In genomic region chr16:43625956-43626355, GRCm38 (mm10) we compare ENCODE assay signal across 23 mouse cellular contexts. TPM values are rescaled to one million over a fixed set of nuclear protein-coding genes. Genes with fewer than 3 reads are reported as not detected.
DNase-seq lines count a peak whose midpoint lies in the region; ATAC-seq and TF ChIP-seq lines count a peak whose summit lies in the region.
"Had no signal": no experiment of that assay in that cellular context is flagged by ENCODE, and none has a peak within 500 bp of the region (broad histone marks: within the 10 kb centered on the region; RNA-seq: fewer than 3 reads in every experiment).

No protein-coding gene starts in this region.

- no peak overlapping the region for H3K4me3 ChIP-seq in forebrain, embryonic 10.5 days
- no peak overlapping the region for H3K4me3 ChIP-seq in forebrain, embryonic 16.5 days (replicated peaks; ENCODE audit: low read length)
- H3K4me3 ChIP-seq in heart, postnatal 0 days (ENCODE audit: low read depth, low read length) = no peak overlapping the region
- H3K4me3 ChIP-seq: forebrain, embryonic 15.5 days; hindbrain, embryonic 10.5 days; kidney, embryonic 15.5 days; midbrain, embryonic 15.5 days had no signal

- TF ChIP-seq EP300 in heart, postnatal 0 days (IDR thresholded peaks at IDR 0.05; ENCODE audit: low read depth) = no peak

- peaks cover 46% of the 10 kb centered on the region for H3K4me1 ChIP-seq in forebrain, embryonic 10.5 days
- peaks cover 16% of the 10 kb centered on the region for H3K4me1 ChIP-seq in forebrain, embryonic 16.5 days (replicated peaks; ENCODE audit: control insufficient read depth, insufficient read depth, low read length)
- peaks cover 5% of the 10 kb centered on the region for H3K4me1 ChIP-seq in heart, postnatal 0 days (ENCODE audit: control insufficient read depth, insufficient read depth)
- H3K4me1 ChIP-seq: kidney, embryonic 15.5 days had no signal

- H3K36me3 ChIP-seq in forebrain, embryonic 10.5 days (replicated peaks) = no peaks in the 10 kb centered on the region; the same call in 1 of the 2 replicates
- peaks cover 3% of the 10 kb centered on the region; the same call in 1 of the 2 replicates for H3K36me3 ChIP-seq in forebrain, embryonic 16.5 days (ENCODE audit: control insufficient read depth, insufficient read depth)
- H3K36me3 ChIP-seq in heart, postnatal 0 days (replicated peaks; ENCODE audit: control insufficient read depth, insufficient read depth, low read length) = peaks cover 17% of the 10 kb centered on the region

- no peak overlapping the region for H3K4me2 ChIP-seq in forebrain, embryonic 16.5 days (ENCODE audit: low read length)
- H3K4me2 ChIP-seq in heart, postnatal 0 days (ENCODE audit: low read depth, low read length) = no peak overlapping the region
- H3K4me2 ChIP-seq: forebrain, embryonic 15.5 days; kidney, embryonic 15.5 days; midbrain, embryonic 15.5 days had no signal

- H3K9ac ChIP-seq in forebrain, embryonic 16.5 days (replicated peaks; ENCODE audit: low read depth, low read length) = no peak overlapping the region
- no peak overlapping the region for H3K9ac ChIP-seq in heart, postnatal 0 days (replicated peaks; ENCODE audit: low read depth, low read length)
- H3K9ac ChIP-seq: forebrain, embryonic 15.5 days; kidney, embryonic 15.5 days; midbrain, embryonic 15.5 days had no signal

- no peak for DNase-seq in forebrain, embryonic 10.5 days (ENCODE audit: extremely low spot score, low spot score)
- DNase-seq in heart, postnatal 0 days (ENCODE audit: low spot score) = no peak
- no peak for DNase-seq in heart, postnatal 14 days
- DNase-seq in brain, adult 2 months (ENCODE audit: low read depth, low spot score) = peak; percentile 84
- DNase-seq in left cerebral cortex, postnatal 14 days (ENCODE audit: low spot score in 2 of 2) = peak; percentile 44 to 81
- DNase-seq in kidney, adult 9 months = no peak
- DNase-seq in spleen, postnatal 4 days (ENCODE audit: low spot score in 2 of 2) = no peak
- DNase-seq: adrenal gland, postnatal 36 days; cerebellum, postnatal 10 days; embryo, embryonic 11 days; liver; lung, adult 2 months had no signal

- H3K27ac ChIP-seq in forebrain, embryonic 10.5 days = peak overlapping the region; percentile 58
- no peak overlapping the region for H3K27ac ChIP-seq in forebrain, embryonic 16.5 days (ENCODE audit: low read length)
- H3K27ac ChIP-seq in heart, postnatal 0 days (ENCODE audit: low read depth) = 0 out of 2 replicates have a peak overlapping the region, but pooled peaks have one; percentile 25
- H3K27ac ChIP-seq: hindbrain, embryonic 10.5 days; kidney, embryonic 15.5 days; macrophage had no signal

- no peaks in the 10 kb centered on the region for H3K9me3 ChIP-seq in forebrain, embryonic 10.5 days
- no peaks in the 10 kb centered on the region for H3K9me3 ChIP-seq in forebrain, embryonic 16.5 days (ENCODE audit: control insufficient read depth, low read length)
- no peaks in the 10 kb centered on the region for H3K9me3 ChIP-seq in heart, postnatal 0 days (replicated peaks; ENCODE audit: control insufficient read depth, low read length)
- H3K9me3 ChIP-seq: forebrain, embryonic 15.5 days; hindbrain, embryonic 10.5 days; kidney, embryonic 15.5 days; midbrain, embryonic 15.5 days had no signal

- WGBS in forebrain, embryonic 10.5 days = 91% methylated on average over 5 of the region's 5 CpGs
- whole genome bisulfite sequencing in forebrain, embryonic 16.5 days = 94% methylated on average over 5 of the region's 5 CpGs
- 87% methylated on average over 5 of the region's 5 CpGs for WGBS in heart, postnatal 0 days

- TF ChIP-seq CTCF in heart, postnatal 0 days (IDR thresholded peaks at IDR 0.05; ENCODE audit: low read depth) = no peak

- ATAC-seq in forebrain, embryonic 16.5 days = no peak
- no peak for ATAC-seq in heart, postnatal 0 days (ENCODE audit: insufficient read depth, low read depth)
- ATAC-seq: forebrain, embryonic 15.5 days; inflammation-experienced regulatory T-cells, adult 6 months; midbrain, embryonic 15.5 days had no signal

- no peaks in the 10 kb centered on the region for H3K27me3 ChIP-seq in forebrain, embryonic 10.5 days (ENCODE audit: poor library complexity, severe bottlenecking)
- no peaks in the 10 kb centered on the region for H3K27me3 ChIP-seq in forebrain, embryonic 16.5 days (replicated peaks; ENCODE audit: control insufficient read depth, insufficient read depth, low read length)
- H3K27me3 ChIP-seq in heart, postnatal 0 days (ENCODE audit: control insufficient read depth, insufficient read depth, low read length) = no peaks in the 10 kb centered on the region
- H3K27me3 ChIP-seq: CH12.LX; forebrain, embryonic 15.5 days; kidney, embryonic 15.5 days; midbrain, embryonic 15.5 days had no signal

- intact Hi-C loops in heart, postnatal 14 days (cut with DNase I) = no loop called here
- intact Hi-C loops in left cerebral cortex, postnatal 14 days (cut with DNase I) = loop anchor here (10.0 kb wide), 1 partner anchor 179 kb away; no protein-coding TSS in a partner anchor

RNA-seq across cellular contexts. Expression of gene Tigit, which starts 38.0 kb away (rescaled TPM):
- not detected in 2 replicates for polyA plus RNA-seq in forebrain, embryonic 10.5 days (2016; fragmentation: Nextera tagmentation; extraction: Ambion mirVana)
- polyA plus RNA-seq in forebrain, embryonic 16.5 days (2015; fragmentation: Nextera tagmentation; extraction: Ambion mirVana) = not detected in 2 replicates
- not detected in 2 replicates for total RNA-seq in heart, postnatal 0 days (2014; rRNA removed; ENCODE audit: low replicate concordance)
- not detected in 2 replicates for polyA plus RNA-seq in heart, postnatal 0 days (2015; fragmentation: Nextera tagmentation; extraction: Ambion mirVana)
- not detected for total RNA-seq in heart, postnatal 14 days (2021)
- not detected for total RNA-seq in left cerebral cortex, postnatal 14 days (2021)
- total RNA-seq: adrenal gland, postnatal 36 days; layer of hippocampus, postnatal 14 days had no signal
- polyA plus RNA-seq: forebrain, embryonic 15.5 days; hindbrain, embryonic 10.5 days; kidney, embryonic 15.5 days; macrophage; midbrain, embryonic 15.5 days; neural tube, embryonic 11.5 days; testis, adult 2 months had no signal

Comparison
In these comparisons a context has a peak if more than half of its experiments do, and no peak if none do; other contexts are left out.
1. DNase-seq: peak in brain, adult 2 months (single experiment) and left cerebral cortex, postnatal 14 days (2 of 2); none in forebrain, embryonic 10.5 days (single experiment), heart, postnatal 0 days (single experiment), heart, postnatal 14 days (0 of 2), kidney, adult 9 months (single experiment) and spleen, postnatal 4 days (0 of 2).